Comparison of ENCODE assay signal across 10 mouse cellular contexts in the genomic region with DNA sequence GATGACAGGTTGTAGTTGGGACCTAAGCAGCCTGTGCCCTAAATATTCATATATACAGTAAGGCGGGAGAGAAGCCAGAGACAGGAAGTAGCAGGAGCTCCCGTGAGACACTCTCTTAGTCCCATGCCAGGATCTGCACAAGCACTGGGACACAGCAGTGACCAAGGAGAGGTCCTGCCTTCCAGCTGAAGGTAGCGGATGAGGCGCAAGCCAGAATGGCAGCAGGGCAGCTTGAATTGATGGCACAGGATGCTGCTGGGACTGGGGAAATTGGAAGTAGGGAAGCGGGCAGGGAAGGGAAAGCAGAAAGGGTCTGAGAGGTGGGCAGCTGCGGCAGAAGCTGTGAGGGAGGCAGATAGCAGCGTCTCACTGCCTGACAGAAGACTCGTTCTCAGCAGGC.
A peak's percentile ranks its signal among the peaks of the same experiment; 100 is the strongest.
DNase-seq lines count a peak whose midpoint lies in the region; ATAC-seq and TF ChIP-seq lines count a peak whose summit lies in the region.
"Had no signal": no experiment of that assay in that cellular context is flagged by ENCODE, and none has a peak within 500 bp of the region (broad histone marks: within the 10 kb centered on the region; RNA-seq: fewer than 3 reads in every experiment).

No protein-coding gene starts in this region.

- no peaks in the 10 kb centered on the region for H3K36me3 ChIP-seq in liver, adult 2 months (ENCODE audit: control insufficient read depth, insufficient read depth, low read length)
- H3K36me3 ChIP-seq in forebrain, embryonic 12.5 days (replicated peaks) = no peaks in the 10 kb centered on the region
- no peaks in the 10 kb centered on the region for H3K36me3 ChIP-seq in intestine, embryonic 15.5 days
- no peaks in the 10 kb centered on the region for H3K36me3 ChIP-seq in neural tube, embryonic 14.5 days (ENCODE audit: control insufficient read depth, insufficient read depth, low read length)

- no peaks in the 10 kb centered on the region for H3K79me2 ChIP-seq in liver, adult 2 months (ENCODE audit: control insufficient read depth, insufficient read depth, low read length)

- H3K27me3 ChIP-seq in liver, adult 2 months (ENCODE audit: control insufficient read depth, insufficient read depth, low read length) = no peaks in the 10 kb centered on the region
- H3K27me3 ChIP-seq in forebrain, embryonic 12.5 days = no peaks in the 10 kb centered on the region
- no peaks in the 10 kb centered on the region for H3K27me3 ChIP-seq in intestine, embryonic 15.5 days (replicated peaks)
- no peaks in the 10 kb centered on the region for H3K27me3 ChIP-seq in neural tube, embryonic 14.5 days (ENCODE audit: control insufficient read depth, insufficient read depth, low read length)
- H3K27me3 ChIP-seq: Patski had no signal

- H3K9me3 ChIP-seq in forebrain, embryonic 12.5 days = no peaks in the 10 kb centered on the region
- H3K9me3 ChIP-seq in intestine, embryonic 15.5 days = no peaks in the 10 kb centered on the region
- no peaks in the 10 kb centered on the region for H3K9me3 ChIP-seq in neural tube, embryonic 14.5 days (ENCODE audit: control insufficient read depth, low read length)

- H3K4me2 ChIP-seq in forebrain, embryonic 12.5 days = no peak overlapping the region
- H3K4me2 ChIP-seq in intestine, embryonic 15.5 days (replicated peaks) = no peak overlapping the region
- H3K4me2 ChIP-seq in neural tube, embryonic 14.5 days (ENCODE audit: low read depth, low read length) = no peak overlapping the region

- 81% methylated on average over 8 of the region's 8 CpGs for WGBS in liver, adult 2 months
- 75% methylated on average over 8 of the region's 8 CpGs for WGBS in forebrain, embryonic 12.5 days
- 61% methylated on average over 8 of the region's 8 CpGs for WGBS in intestine, embryonic 15.5 days
- 55% methylated on average over 8 of the region's 8 CpGs for WGBS in neural tube, embryonic 14.5 days

- H3K4me1 ChIP-seq in liver, adult 2 months (ENCODE audit: control insufficient read depth, insufficient read depth, low read length) = peaks cover 3% of the 10 kb centered on the region
- H3K4me1 ChIP-seq in forebrain, embryonic 12.5 days = peaks cover 41% of the 10 kb centered on the region
- H3K4me1 ChIP-seq in intestine, embryonic 15.5 days (replicated peaks) = peaks cover 21% of the 10 kb centered on the region
- H3K4me1 ChIP-seq in neural tube, embryonic 14.5 days (ENCODE audit: control insufficient read depth, insufficient read depth, low read length) = peaks cover 30% of the 10 kb centered on the region

- peak overlapping the region; percentile 51; the same call in 1 of the 2 replicates for H3K27ac ChIP-seq in liver, adult 2 months (replicated peaks; ENCODE audit: insufficient read depth, low read depth, low read length)
- peak overlapping the region; percentile 61; the same call in 1 of the 2 replicates for H3K27ac ChIP-seq in forebrain, embryonic 12.5 days
- peak overlapping the region; percentile 60 for H3K27ac ChIP-seq in intestine, embryonic 15.5 days
- peak overlapping the region; percentile 66 for H3K27ac ChIP-seq in neural tube, embryonic 14.5 days (ENCODE audit: low read depth, low read length)

- no peak for DNase-seq in liver, adult 2 months (ENCODE audit: extremely low read depth, low read depth, low spot score)
- no peak for DNase-seq in liver
- no peak for DNase-seq in frontal cortex, postnatal 36 days (ENCODE audit: low spot score in 2 of 2)

- H3K4me3 ChIP-seq in liver, adult 2 months (ENCODE audit: insufficient read depth, low read depth, low read length) = peak overlapping the region; percentile 0
- H3K4me3 ChIP-seq in forebrain, embryonic 12.5 days (replicated peaks) = no peak overlapping the region
- H3K4me3 ChIP-seq in intestine, embryonic 15.5 days (replicated peaks) = no peak overlapping the region
- no peak overlapping the region for H3K4me3 ChIP-seq in neural tube, embryonic 14.5 days (ENCODE audit: low read depth, low read length)
- H3K4me3 ChIP-seq: myocyte had no signal

- no peak for TF ChIP-seq CTCF in liver, adult 2 months (IDR thresholded peaks at IDR 0.05; ENCODE audit: low read depth, low read length)

- no peak overlapping the region for H3K9ac ChIP-seq in liver, adult 2 months (ENCODE audit: low read depth, low read length)
- H3K9ac ChIP-seq in forebrain, embryonic 12.5 days = no peak overlapping the region
- H3K9ac ChIP-seq in intestine, embryonic 15.5 days = no peak overlapping the region
- H3K9ac ChIP-seq in neural tube, embryonic 14.5 days (replicated peaks; ENCODE audit: low read depth, low read length) = no peak overlapping the region

- no peak for TF ChIP-seq POLR2A in liver, adult 2 months (IDR thresholded peaks at IDR 0.05; ENCODE audit: extremely low read depth, insufficient read depth, low read length)

- no peak for ATAC-seq in forebrain, embryonic 12.5 days (ENCODE audit: low FRiP score)
- ATAC-seq in intestine, embryonic 15.5 days = no peak
- no peak for ATAC-seq in neural tube, embryonic 14.5 days (ENCODE audit: low read depth)
- no peak for ATAC-seq in monocyte, adult 5-6 weeks (replicated peaks; ENCODE audit: insufficient number of reproducible peaks, low FRiP score, low TSS enrichment, poor library complexity, severe bottlenecking)
- ATAC-seq: inflammation-experienced regulatory T-cells, adult 6 months; Patski had no signal
